Mouse (Mus musculus): ENCODE data around the gene Hs2st1.

- no peak for TF ChIP-seq CTCF (IDR thresholded peaks at IDR 0.05; ENCODE audit: extremely low read depth, insufficient read depth, low read length)
- no peak for TF ChIP-seq POLR2A (IDR thresholded peaks at IDR 0.05; ENCODE audit: extremely low read depth, insufficient read depth, low read length)
Measured at GRCm38 (mm10) chr3:144515286-144515685, 54.7 kb downstream of the Hs2st1 start.
